In genomic region chr7:25221102-25221883, GRCm38 (mm10) we compare ENCODE assay signal across 8 mouse cellular contexts. TPM values are rescaled to one million over a fixed set of nuclear protein-coding genes. Genes with fewer than 3 reads are reported as not detected.
A peak's percentile ranks its signal among the peaks of the same experiment; 100 is the strongest.
DNase-seq lines count a peak whose midpoint lies in the region; ATAC-seq lines count a peak whose summit lies in the region.

Zfp526 (plus strand) TSS chr7:25221425.

- peak within 1 kb of the TSS; percentile 78 for H3K4me3 ChIP-seq in brown adipose tissue, adult 24 weeks (ENCODE audit: insufficient read depth, low read depth, low read length)
- H3K4me3 ChIP-seq in heart, embryonic 14.5 days (ENCODE audit: control insufficient read depth in 1 of 2, insufficient read depth in 1 of 2, low read depth in 1 of 2, low read length in 2 of 2), result peak within 1 kb of the TSS; percentile 55 to 85
- H3K4me3 ChIP-seq in liver, embryonic 13.5 days (replicated peaks), result peak within 1 kb of the TSS; percentile 97
- peak within 1 kb of the TSS; percentile 72 for H3K4me3 ChIP-seq in stomach, embryonic 16.5 days (replicated peaks; ENCODE audit: low read length)

- H3K4me1 ChIP-seq in brown adipose tissue, adult 24 weeks (ENCODE audit: control insufficient read depth, insufficient read depth, insufficient read length, low read length), result peaks cover 14% of the 10 kb centered on the region
- H3K4me1 ChIP-seq in heart, embryonic 14.5 days (ENCODE audit: control insufficient read depth in 2 of 2, insufficient read depth in 2 of 2, low read length in 2 of 2), result peaks cover 13 to 26% of the 10 kb centered on the region in 2 experiments
- H3K4me1 ChIP-seq in liver, embryonic 13.5 days (replicated peaks), result peaks cover 55% of the 10 kb centered on the region
- H3K4me1 ChIP-seq in stomach, embryonic 16.5 days (ENCODE audit: control insufficient read depth, insufficient read depth, low read length), result peaks cover 29% of the 10 kb centered on the region

- H3K27ac ChIP-seq in brown adipose tissue, adult 24 weeks (replicated peaks; ENCODE audit: low read depth, low read length), result peak within 1 kb of the TSS; percentile 72
- H3K27ac ChIP-seq in heart, embryonic 14.5 days (replicated peaks in 1 of 2; ENCODE audit: control insufficient read depth in 1 of 2, insufficient read depth in 1 of 2, low read depth in 2 of 2, low read length in 2 of 2), result peak within 1 kb of the TSS; percentile 84 to 87
- H3K27ac ChIP-seq in liver, embryonic 13.5 days, result peak within 1 kb of the TSS; percentile 99
- H3K27ac ChIP-seq in stomach, embryonic 16.5 days (ENCODE audit: low read length), result peak within 1 kb of the TSS; percentile 88

- WGBS in heart, embryonic 14.5 days, result under 1% methylated on average over 45 of the region's 45 CpGs
- WGBS in liver, embryonic 13.5 days (ENCODE audit: insufficient replicate concordance), result under 1% methylated on average over 45 of the region's 45 CpGs
- WGBS in stomach, embryonic 16.5 days, result under 1% methylated on average over 45 of the region's 45 CpGs

- H3K36me3 ChIP-seq in heart, embryonic 14.5 days (ENCODE audit: control insufficient read depth, insufficient read depth, low read length), result peaks cover 40% of the 10 kb centered on the region
- H3K36me3 ChIP-seq in liver, embryonic 13.5 days, result peaks cover 61% of the 10 kb centered on the region
- peaks cover 9% of the 10 kb centered on the region; the same call in 1 of the 2 replicates for H3K36me3 ChIP-seq in stomach, embryonic 16.5 days (ENCODE audit: control insufficient read depth, insufficient read depth, low read length)

- peak; percentile 93 for ATAC-seq in heart, embryonic 14.5 days (ENCODE audit: insufficient number of reproducible peaks, insufficient read depth, low FRiP score, low read depth)
- ATAC-seq in liver, embryonic 13.5 days (ENCODE audit: low read depth), result peak; percentile 83
- peak; percentile 93 for ATAC-seq in stomach, embryonic 16.5 days (ENCODE audit: insufficient read depth, low FRiP score)

- H3K9me3 ChIP-seq in heart, embryonic 14.5 days (ENCODE audit: control insufficient read depth, low read length), result no peaks in the 10 kb centered on the region
- no peaks in the 10 kb centered on the region for H3K9me3 ChIP-seq in liver, embryonic 13.5 days (replicated peaks)
- H3K9me3 ChIP-seq in stomach, embryonic 16.5 days (replicated peaks; ENCODE audit: control insufficient read depth, low read length), result no peaks in the 10 kb centered on the region

- peak; percentile 98 for DNase-seq in CD4-positive, CD25-positive, alpha-beta regulatory T cell, adult 2 months (ENCODE audit: low read depth, low spot score)
- DNase-seq in fibroblast of lung, adult 2 months (ENCODE audit: low read depth), result peak; percentile 95
- peak; percentile 99 for DNase-seq in kidney, postnatal 14 days
- DNase-seq in liver, embryonic 13.5 days, result peak; percentile 97
- DNase-seq in neural tube, embryonic 10.5 days (ENCODE audit: extremely low spot score, low spot score), result peak; percentile 99

- H3K4me2 ChIP-seq in heart, embryonic 14.5 days (ENCODE audit: low read length), result peak within 1 kb of the TSS; percentile 93
- peak within 1 kb of the TSS; percentile 89 for H3K4me2 ChIP-seq in liver, embryonic 13.5 days
- peak within 1 kb of the TSS; percentile 68 for H3K4me2 ChIP-seq in stomach, embryonic 16.5 days (ENCODE audit: low read depth, low read length)

- no peaks in the 10 kb centered on the region for H3K27me3 ChIP-seq in heart, embryonic 14.5 days (ENCODE audit: control insufficient read depth, insufficient read depth, low read length)
- no peaks in the 10 kb centered on the region for H3K27me3 ChIP-seq in liver, embryonic 13.5 days
- H3K27me3 ChIP-seq in stomach, embryonic 16.5 days (ENCODE audit: control insufficient read depth, insufficient read depth, low read length), result no peaks in the 10 kb centered on the region

- peak within 1 kb of the TSS; percentile 83 for H3K9ac ChIP-seq in heart, embryonic 14.5 days (ENCODE audit: low read length)
- H3K9ac ChIP-seq in liver, embryonic 13.5 days, result peak within 1 kb of the TSS; percentile 98
- H3K9ac ChIP-seq in stomach, embryonic 16.5 days (ENCODE audit: low read length), result peak within 1 kb of the TSS; percentile 83

RNA-seq across cellular contexts. Expression of gene Zfp526, which starts in this region (rescaled TPM):
- 1.9 and 2.6 TPM in 2 replicates for polyA plus RNA-seq in brown adipose tissue, adult 24 weeks (2012; ENCODE audit: insufficient read depth, insufficient read length, missing spikeins)
- polyA plus RNA-seq in heart, embryonic 14.5 days (2014; fragmentation: Nextera tagmentation; extraction: Ambion mirVana), result 2.3 and 2.4 TPM in 2 replicates
- 2.0 and 2.1 TPM in 2 replicates for polyA plus RNA-seq in liver, embryonic 13.5 days (2015; fragmentation: Nextera tagmentation; extraction: Ambion mirVana)
- 2.5 and 2.9 TPM in 2 replicates for polyA plus RNA-seq in stomach, embryonic 16.5 days (2015; fragmentation: Nextera tagmentation; extraction: Ambion mirVana)

Comparison
In these comparisons a context has a peak if more than half of its experiments do, and no peak if none do; other contexts are left out.
1. Peak in every context shown above with its lines: DNase-seq, ATAC-seq, H3K4me3 ChIP-seq and H3K27ac ChIP-seq.